Mouse (Mus musculus): ENCODE results near the gene Myo18a. TPM values are rescaled to one million over a fixed set of nuclear protein-coding genes. Genes with fewer than 3 reads are reported as not detected.
A peak's percentile ranks its signal among the peaks of the same experiment; 100 is the strongest.

Myo18a gene
- polyA plus RNA-seq, 1 experiment from 2014 or later = 35.1 TPM

- Histone ChIP-seq H3K4me1 (ENCODE audit: control insufficient read depth, insufficient read depth, low read depth, low read length) (peaks cover 50% of the 10 kb centered on the region), H3K4me2 (ENCODE audit: low read length) (no peak overlapping the region), H3K4me3 (ENCODE audit: low read length) (no peak overlapping the region), H3K36me3 (ENCODE audit: control insufficient read depth, insufficient read depth, low read length) (peaks cover 18% of the 10 kb centered on the region), H3K9ac (ENCODE audit: low read depth, low read length) (no peak overlapping the region), H3K27ac (ENCODE audit: low read depth, low read length) (peak overlapping the region; percentile 40; the same call in 1 of the 2 replicates), H3K27me3 (replicated peaks; ENCODE audit: control insufficient read depth, insufficient read depth, low read length) (no peaks in the 10 kb centered on the region), H3K9me3 (ENCODE audit: control insufficient read depth, low read length) (no peaks in the 10 kb centered on the region)
- ATAC-seq = no peak
- 77% methylated on average over 7 of the region's 7 CpGs for WGBS
These were observed 86.1 kb downstream of the Myo18a start for GRCm38 (mm10) chr11:77849151-77849550.

GRCm38 (mm10) chr11:77850401-77851244, 87.6 kb downstream of the Myo18a start:
- H3K4me1 ChIP-seq (ENCODE audit: control insufficient read depth, insufficient read depth, low read depth, low read length) = peaks cover 65% of the 10 kb centered on the region
- H3K36me3 ChIP-seq (ENCODE audit: control insufficient read depth, insufficient read depth, low read length) = peaks cover 13% of the 10 kb centered on the region
- H3K27ac ChIP-seq (ENCODE audit: low read depth, low read length) = peak overlapping the region; percentile 90
- peak overlapping the region; percentile 25 for H3K9ac ChIP-seq (ENCODE audit: low read depth, low read length)
- WGBS = 26% methylated on average over 24 of the region's 24 CpGs
- peak overlapping the region; percentile 43 for H3K4me2 ChIP-seq (ENCODE audit: low read length)
- H3K27me3 ChIP-seq (replicated peaks; ENCODE audit: control insufficient read depth, insufficient read depth, low read length) = no peaks in the 10 kb centered on the region
- ATAC-seq = peak; percentile 93
- H3K9me3 ChIP-seq (ENCODE audit: control insufficient read depth, low read length) = no peaks in the 10 kb centered on the region
- H3K4me3 ChIP-seq (ENCODE audit: low read length) = 0 out of 2 replicates have a peak overlapping the region, but pooled peaks have one; percentile 14

GRCm38 (mm10) chr11:77851483-77852010, 88.5 kb downstream of the Myo18a start:
- Histone ChIP-seq H3K27ac (ENCODE audit: low read depth, low read length) (peak overlapping the region; percentile 90), H3K36me3 (ENCODE audit: control insufficient read depth, insufficient read depth, low read length) (peaks cover 11% of the 10 kb centered on the region), H3K4me1 (ENCODE audit: control insufficient read depth, insufficient read depth, low read depth, low read length) (peaks cover 74% of the 10 kb centered on the region), H3K4me3 (ENCODE audit: low read length) (no peak overlapping the region), H3K9me3 (ENCODE audit: control insufficient read depth, low read length) (no peaks in the 10 kb centered on the region), H3K27me3 (replicated peaks; ENCODE audit: control insufficient read depth, insufficient read depth, low read length) (no peaks in the 10 kb centered on the region), H3K9ac (ENCODE audit: low read depth, low read length) (peak overlapping the region; percentile 24; the same call in 1 of the 2 replicates), H3K4me2 (ENCODE audit: low read length) (no peak overlapping the region)
- no peak; the same call in 1 of the 2 replicates for ATAC-seq
- 45% methylated on average over 6 of the region's 6 CpGs for WGBS

GRCm38 (mm10) chr11:77852195-77852594, 89.1 kb downstream of the Myo18a start:
- Histone ChIP-seq H3K4me2 (ENCODE audit: low read length) (no peak overlapping the region), H3K36me3 (ENCODE audit: control insufficient read depth, insufficient read depth, low read length) (peaks cover 11% of the 10 kb centered on the region), H3K4me1 (ENCODE audit: control insufficient read depth, insufficient read depth, low read depth, low read length) (peaks cover 77% of the 10 kb centered on the region), H3K27ac (ENCODE audit: low read depth, low read length) (peak overlapping the region; percentile 90), H3K9ac (ENCODE audit: low read depth, low read length) (no peak overlapping the region; the same call in 1 of the 2 replicates), H3K27me3 (replicated peaks; ENCODE audit: control insufficient read depth, insufficient read depth, low read length) (no peaks in the 10 kb centered on the region), H3K9me3 (ENCODE audit: control insufficient read depth, low read length) (no peaks in the 10 kb centered on the region), H3K4me3 (ENCODE audit: low read length) (no peak overlapping the region)
- no peak for ATAC-seq
- WGBS = 58% methylated on average over 3 of the region's 3 CpGs

GRCm38 (mm10) chr11:77852941-77853668, 90.1 kb downstream of the Myo18a start:
- Histone ChIP-seq H3K27ac (ENCODE audit: low read depth, low read length) (no peak overlapping the region), H3K9ac (ENCODE audit: low read depth, low read length) (no peak overlapping the region), H3K36me3 (ENCODE audit: control insufficient read depth, insufficient read depth, low read length) (peaks cover 15% of the 10 kb centered on the region), H3K27me3 (replicated peaks; ENCODE audit: control insufficient read depth, insufficient read depth, low read length) (no peaks in the 10 kb centered on the region), H3K4me1 (ENCODE audit: control insufficient read depth, insufficient read depth, low read depth, low read length) (peaks cover 73% of the 10 kb centered on the region), H3K9me3 (ENCODE audit: control insufficient read depth, low read length) (no peaks in the 10 kb centered on the region), H3K4me3 (ENCODE audit: low read length) (no peak overlapping the region), H3K4me2 (ENCODE audit: low read length) (no peak overlapping the region)
- WGBS = 93% methylated on average over 17 of the region's 17 CpGs
- ATAC-seq = no peak

- Histone ChIP-seq H3K4me1 (ENCODE audit: control insufficient read depth, insufficient read depth, low read depth, low read length) (peaks cover 71% of the 10 kb centered on the region), H3K4me2 (ENCODE audit: low read length) (no peak overlapping the region), H3K9ac (ENCODE audit: low read depth, low read length) (peak overlapping the region; percentile 50; the same call in 1 of the 2 replicates), H3K36me3 (ENCODE audit: control insufficient read depth, insufficient read depth, low read length) (peaks cover 15% of the 10 kb centered on the region), H3K4me3 (ENCODE audit: low read length) (no peak overlapping the region), H3K9me3 (ENCODE audit: control insufficient read depth, low read length) (no peaks in the 10 kb centered on the region), H3K27ac (ENCODE audit: low read depth, low read length) (peak overlapping the region; percentile 76), H3K27me3 (replicated peaks; ENCODE audit: control insufficient read depth, insufficient read depth, low read length) (no peaks in the 10 kb centered on the region)
- no peak for ATAC-seq
- WGBS = 39% methylated on average over 3 of the region's 3 CpGs
These were observed 91.6 kb downstream of the Myo18a start for GRCm38 (mm10) chr11:77854641-77855040.

- Histone ChIP-seq H3K27me3 (replicated peaks; ENCODE audit: control insufficient read depth, insufficient read depth, low read length) (no peaks in the 10 kb centered on the region), H3K9me3 (ENCODE audit: control insufficient read depth, low read length) (no peaks in the 10 kb centered on the region), H3K4me2 (ENCODE audit: low read length) (no peak overlapping the region), H3K27ac (ENCODE audit: low read depth, low read length) (peak overlapping the region; percentile 76), H3K4me3 (ENCODE audit: low read length) (no peak overlapping the region), H3K4me1 (ENCODE audit: control insufficient read depth, insufficient read depth, low read depth, low read length) (peaks cover 65% of the 10 kb centered on the region), H3K9ac (ENCODE audit: low read depth, low read length) (peak overlapping the region; percentile 50; the same call in 1 of the 2 replicates), H3K36me3 (ENCODE audit: control insufficient read depth, insufficient read depth, low read length) (peaks cover 20% of the 10 kb centered on the region)
- WGBS = 24% methylated on average over 15 of the region's 15 CpGs
- ATAC-seq = no peak
These were observed 92.3 kb downstream of the Myo18a start for GRCm38 (mm10) chr11:77855396-77855795.

GRCm38 (mm10) chr11:77857089-77857488, 94.0 kb downstream of the Myo18a start:
- Histone ChIP-seq H3K9ac (ENCODE audit: low read depth, low read length) (no peak overlapping the region), H3K27me3 (replicated peaks; ENCODE audit: control insufficient read depth, insufficient read depth, low read length) (no peaks in the 10 kb centered on the region), H3K9me3 (ENCODE audit: control insufficient read depth, low read length) (no peaks in the 10 kb centered on the region), H3K4me2 (ENCODE audit: low read length) (no peak overlapping the region), H3K4me1 (ENCODE audit: control insufficient read depth, insufficient read depth, low read depth, low read length) (peaks cover 50% of the 10 kb centered on the region), H3K36me3 (ENCODE audit: control insufficient read depth, insufficient read depth, low read length) (peaks cover 21% of the 10 kb centered on the region), H3K27ac (ENCODE audit: low read depth, low read length) (peak overlapping the region; percentile 69; the same call in 1 of the 2 replicates), H3K4me3 (ENCODE audit: low read length) (no peak overlapping the region)
- 72% methylated on average over 6 of the region's 6 CpGs for WGBS
- no peak for ATAC-seq

- H3K4me1 ChIP-seq (ENCODE audit: control insufficient read depth, insufficient read depth, low read depth, low read length) = peaks cover 50% of the 10 kb centered on the region
- H3K4me3 ChIP-seq (ENCODE audit: low read length) = no peak overlapping the region
- no peaks in the 10 kb centered on the region for H3K27me3 ChIP-seq (replicated peaks; ENCODE audit: control insufficient read depth, insufficient read depth, low read length)
- 26% methylated on average over 9 of the region's 9 CpGs for WGBS
- no peak for ATAC-seq
- no peak overlapping the region for H3K4me2 ChIP-seq (ENCODE audit: low read length)
- H3K9me3 ChIP-seq (ENCODE audit: control insufficient read depth, low read length) = no peaks in the 10 kb centered on the region
- no peak overlapping the region for H3K9ac ChIP-seq (ENCODE audit: low read depth, low read length)
- peaks cover 15% of the 10 kb centered on the region for H3K36me3 ChIP-seq (ENCODE audit: control insufficient read depth, insufficient read depth, low read length)
- H3K27ac ChIP-seq (ENCODE audit: low read depth, low read length) = peak overlapping the region; percentile 60
These were observed 95.5 kb downstream of the Myo18a start for GRCm38 (mm10) chr11:77858589-77858988.
